Mouse (Mus musculus) G1E (cell line): ENCODE measurements around the gene Laptm5. TPM values are rescaled to one million over a fixed set of nuclear protein-coding genes. Genes with fewer than 3 reads are reported as not detected.

Source experiments
- ATAC-seq: 2 replicates; pipeline ENCODE4 v1.8.0; 2016; ENCODE audit warnings: mild to moderate bottlenecking; ENCODE audit not compliant: insufficient number of reproducible peaks, poor library complexity, low FRiP score, severe bottlenecking; ENCODE audit errors: extremely low read depth
- DNase-seq: peaks from one replicate; pipeline ENCODE4 v3.0.0; 2012; ENCODE audit warnings: low spot score
- H3K27me3 ChIP-seq: 2 replicates; pipeline ENCODE4 v1.6.1; 2012; ENCODE audit warnings: mild to moderate bottlenecking, low read length, inconsistent platforms; ENCODE audit not compliant: insufficient read depth
- H3K36me3 ChIP-seq: replicated peaks from 2 replicates; pipeline ENCODE3; 2012; ENCODE audit warnings: mild to moderate bottlenecking, inconsistent platforms
- H3K4me1 ChIP-seq: 2 replicates; pipeline ENCODE4 v1.6.1; 2012; ENCODE audit warnings: low read depth, low read length, inconsistent platforms, mixed read lengths; ENCODE audit not compliant: insufficient read depth
- H3K4me3 ChIP-seq: 2 replicates; pipeline ENCODE4 v1.5.1; 2012; ENCODE audit warnings: low read depth, mild to moderate bottlenecking, inconsistent platforms, low read length, moderate library complexity, mixed read lengths
- H3K9me3 ChIP-seq: replicated peaks from 2 replicates; pipeline ENCODE4 v1.6.1; 2012; ENCODE audit warnings: inconsistent platforms
- CTCF ChIP-seq: IDR thresholded peaks from 2 replicates; pipeline ENCODE4 v1.5.1; 2012; ENCODE audit warnings: low read depth, low read length, inconsistent platforms, mixed read lengths
- GATA1 ChIP-seq: IDR thresholded peaks from 2 replicates; pipeline ENCODE4 v1.6.1; 2012; ENCODE audit warnings: borderline replicate concordance, low read length, inconsistent platforms, mixed read lengths
- GATA2 ChIP-seq: IDR thresholded peaks from 2 replicates; pipeline ENCODE4 v1.6.1; 2012; ENCODE audit warnings: low read depth, low read length, inconsistent platforms, borderline replicate concordance
- POLR2AphosphoS5 ChIP-seq: IDR thresholded peaks from 2 replicates; pipeline ENCODE4 v1.6.1; 2012; ENCODE audit warnings: low read depth, low read length, inconsistent platforms; ENCODE audit not compliant: insufficient replicate concordance
- TAL1 ChIP-seq: conservative IDR thresholded peaks from 2 replicates; pipeline ENCODE4 v1.6.1; 2012; ENCODE audit warnings: low read depth, low read length, inconsistent platforms, mixed read lengths
- polyA plus RNA-seq: library from polyadenylated mRNA; stranded (reverse); fragments of >175 nt; gene quantifications from 2 replicates; pipeline ENCODE4 v1.2.3, GENCODE M21; 2012
- total RNA-seq, 2 experiments: library from RNA; stranded (forward) in 1 of 2; stranded (reverse) in 1 of 2; fragments of 200-1000 nt in 1 of 2; fragments of >200 nt in 1 of 2; fragmentation: Nextera tagmentation in 1 of 2; gene quantifications; 2 replicates each; pipeline ENCODE4 v1.2.3; 2014 to 2017

The Laptm5 gene
- total and polyA plus RNA-seq, 3 experiments = 222 to 717 (median 540) TPM

DNA sequence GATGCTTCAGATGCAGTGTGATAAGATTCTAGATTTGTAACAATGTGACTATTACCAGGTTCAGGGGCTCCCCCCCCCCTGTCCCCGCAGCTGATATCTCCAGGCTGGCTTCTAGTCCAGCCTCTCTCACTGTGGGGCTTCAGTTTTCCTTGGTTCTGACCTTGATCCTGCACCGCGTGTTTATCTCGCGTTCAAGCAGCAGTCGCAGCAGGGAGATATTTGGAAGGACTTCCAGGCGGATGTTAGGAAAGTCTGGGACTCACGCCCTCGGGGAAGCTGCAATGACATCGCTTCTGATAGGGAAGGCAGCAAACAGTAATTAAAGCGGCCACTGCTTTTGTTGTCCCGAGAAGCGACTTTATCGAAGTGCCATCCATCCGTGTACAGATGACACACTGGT is 30.2 kb upstream of the Laptm5 start:
- TF ChIP-seq POLR2AphosphoS5 = no peak
- TF ChIP-seq TAL1 = no peak
- TF ChIP-seq CTCF = no peak
- no peak for TF ChIP-seq GATA2
- no peak for TF ChIP-seq GATA1
- Histone ChIP-seq H3K27me3 (peaks cover 13% of the 10 kb centered on the region), H3K4me3 (no peak overlapping the region), H3K36me3 (no peaks in the 10 kb centered on the region), H3K9me3 (no peaks in the 10 kb centered on the region), H3K4me1 (no peaks in the 10 kb centered on the region; the same call in 1 of the 2 replicates)
- no peak for DNase-seq
- no peak for ATAC-seq

GRCm38 (mm10) chr4:130883820-130884533 is 28.9 kb upstream of the Laptm5 start:
- no peaks in the 10 kb centered on the region for H3K4me1 ChIP-seq
- H3K4me3 ChIP-seq = no peak overlapping the region
- H3K27me3 ChIP-seq = peaks cover 21% of the 10 kb centered on the region
- no peak for TF ChIP-seq CTCF
- TF ChIP-seq POLR2AphosphoS5 = no peak
- TF ChIP-seq TAL1 = no peak
- no peak for TF ChIP-seq GATA1
- TF ChIP-seq GATA2 = no peak
- DNase-seq = no peak
- no peaks in the 10 kb centered on the region for H3K36me3 ChIP-seq
- H3K9me3 ChIP-seq = no peaks in the 10 kb centered on the region
- ATAC-seq = no peak

DNA sequence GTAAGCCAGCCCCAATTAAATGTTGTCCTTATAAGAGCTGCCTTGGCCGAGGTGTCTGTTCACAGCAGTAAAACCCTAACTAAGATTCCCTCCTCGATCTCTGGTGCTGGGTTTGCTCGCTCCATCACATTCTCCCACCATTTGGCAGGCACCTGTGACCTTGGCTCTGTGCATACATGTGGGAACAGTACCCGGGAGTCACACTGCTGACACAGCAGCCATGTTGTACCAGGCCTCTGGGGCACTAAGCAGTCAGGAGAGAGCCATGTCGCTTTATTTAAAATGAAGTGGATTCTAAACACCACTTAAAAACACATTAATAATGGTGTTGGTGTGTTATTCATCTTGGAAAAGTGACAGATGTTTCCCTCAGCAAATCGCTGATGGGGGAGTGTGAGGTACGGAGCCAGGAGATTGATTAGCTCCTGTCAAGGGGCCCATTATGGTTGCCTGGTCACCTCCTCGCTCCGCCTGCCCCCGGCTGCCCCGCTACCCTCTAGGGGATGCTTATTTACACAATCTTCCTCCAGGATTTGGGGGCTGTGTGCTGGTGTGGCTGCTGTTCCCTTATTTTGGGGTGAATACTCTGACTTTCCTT is 25.7 kb upstream of the Laptm5 start:
- peaks cover 35% of the 10 kb centered on the region for H3K27me3 ChIP-seq
- H3K9me3 ChIP-seq = no peaks in the 10 kb centered on the region
- ATAC-seq (no peak), DNase-seq (no peak)
- peaks cover 9% of the 10 kb centered on the region for H3K4me1 ChIP-seq
- TF ChIP-seq CTCF = no peak
- no peak for TF ChIP-seq GATA1
- TF ChIP-seq GATA2 = no peak
- TF ChIP-seq TAL1 = no peak
- no peak for TF ChIP-seq POLR2AphosphoS5
- H3K36me3 ChIP-seq = no peaks in the 10 kb centered on the region
- H3K4me3 ChIP-seq = no peak overlapping the region

DNA sequence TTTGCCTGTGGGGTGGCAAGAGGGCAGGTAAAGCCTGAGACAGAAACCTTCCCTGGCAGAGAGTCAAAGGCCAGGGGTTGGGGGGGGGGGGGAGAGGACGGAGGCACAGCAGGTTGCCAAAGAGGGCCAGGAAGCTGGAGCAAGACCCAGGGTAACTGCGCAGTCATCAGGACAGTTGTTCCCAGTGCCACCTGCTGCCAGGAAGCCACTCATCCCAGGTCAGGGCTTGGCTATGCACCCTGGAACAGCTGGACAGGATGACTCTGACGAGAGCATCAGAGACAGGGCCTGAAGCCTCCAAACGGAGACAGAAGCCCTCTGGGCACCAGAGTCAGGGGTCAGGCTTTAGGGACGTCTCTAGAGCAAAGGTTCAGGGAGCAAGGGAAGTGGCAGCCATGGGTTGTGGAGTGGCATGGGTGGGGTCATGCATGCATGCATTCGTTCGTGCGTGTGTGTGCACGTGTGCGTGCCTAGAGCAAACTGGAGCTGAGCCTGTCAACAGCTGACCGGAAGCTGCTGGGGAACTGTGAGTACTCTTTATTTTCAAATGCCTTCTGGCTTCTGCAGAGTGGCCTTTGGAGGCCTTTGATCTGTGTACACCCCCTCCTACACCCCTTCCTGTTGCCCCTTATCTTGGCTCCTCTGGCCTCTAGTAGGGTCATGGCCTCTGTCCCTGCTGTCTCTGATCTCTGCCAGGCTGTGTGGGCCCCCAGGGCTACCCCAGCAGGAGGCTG is 23.0 kb upstream of the Laptm5 start:
- H3K27me3 ChIP-seq = peaks cover 37% of the 10 kb centered on the region

GRCm38 (mm10) chr4:130890511-130890840 is 22.4 kb upstream of the Laptm5 start:
- TF ChIP-seq CTCF = no peak
- no peak for TF ChIP-seq GATA1
- no peak for TF ChIP-seq TAL1
- TF ChIP-seq GATA2 = no peak
- TF ChIP-seq POLR2AphosphoS5 = no peak

More for the DNA sequence above, 23.0 kb upstream of the Laptm5 start:
- Histone ChIP-seq H3K4me3 (no peak overlapping the region), H3K36me3 (no peaks in the 10 kb centered on the region), H3K4me1 (peaks cover 25% of the 10 kb centered on the region), H3K9me3 (no peaks in the 10 kb centered on the region)
- TF ChIP-seq POLR2AphosphoS5 (no peak), GATA2 (no peak), TAL1 (no peak), GATA1 (no peak), CTCF (no peak)
- no peak for ATAC-seq
- DNase-seq = no peak

DNA sequence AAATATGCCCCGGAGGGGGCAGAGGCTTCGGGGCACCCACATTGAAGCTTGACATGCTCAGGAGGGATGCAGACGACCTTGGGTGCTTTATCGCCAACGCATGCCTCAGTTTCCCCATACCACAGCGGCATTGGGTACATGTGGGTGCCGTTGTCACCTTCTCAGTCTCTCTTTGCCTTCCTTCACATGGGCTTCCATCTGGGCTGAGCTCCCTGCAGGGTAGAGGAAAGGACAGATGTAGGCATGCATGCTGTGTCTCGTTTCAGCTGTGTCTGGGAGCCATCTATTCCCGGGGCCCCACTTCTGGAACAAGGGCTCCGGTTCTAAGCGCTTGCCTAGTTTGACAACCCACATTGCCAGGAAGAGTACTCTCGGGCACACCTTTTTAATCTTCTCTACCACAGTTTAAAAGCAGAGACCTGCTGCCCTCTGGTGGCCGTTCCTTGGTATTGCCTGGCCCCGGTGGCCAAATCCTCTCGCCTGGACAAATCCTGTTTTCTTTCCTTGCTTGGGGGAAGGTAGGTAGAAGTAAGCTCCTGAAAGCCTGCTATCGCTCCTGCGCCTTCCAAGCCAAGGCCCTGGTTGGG is 20.8 kb upstream of the Laptm5 start:
- ATAC-seq (no peak), DNase-seq (no peak)
- Histone ChIP-seq H3K4me1 (peaks cover 45% of the 10 kb centered on the region), H3K36me3 (no peaks in the 10 kb centered on the region), H3K9me3 (no peaks in the 10 kb centered on the region), H3K27me3 (peaks cover 37% of the 10 kb centered on the region), H3K4me3 (no peak overlapping the region)
- TF ChIP-seq GATA1 (no peak), CTCF (peak; percentile 85), POLR2AphosphoS5 (no peak), GATA2 (no peak)

More at GRCm38 (mm10) chr4:130890511-130890840, 22.4 kb upstream of the Laptm5 start:
- ATAC-seq = no peak
- Histone ChIP-seq H3K36me3 (no peaks in the 10 kb centered on the region), H3K9me3 (no peaks in the 10 kb centered on the region), H3K4me1 (peaks cover 30% of the 10 kb centered on the region), H3K27me3 (peaks cover 37% of the 10 kb centered on the region), H3K4me3 (no peak overlapping the region)
- no peak for DNase-seq
